Mouse (Mus musculus) heart, postnatal 0 days (tissue): ENCODE data around the gene Tm4sf19. TPM values are rescaled to one million over a fixed set of nuclear protein-coding genes. Genes with fewer than 3 reads are reported as not detected.
"Not testable (repeated sequence)": the region's sequence is repeated elsewhere in the genome, so short reads cannot be mapped to it uniquely, and the experiment has no call there.

Source experiments
- ATAC-seq: fragments of 200-750 bp; cut with Nextera tagmentation; 2 replicates; pipeline ENCODE4 v1.8.0; 2017; ENCODE audit warnings: low read depth, moderate number of reproducible peaks, moderate library complexity; ENCODE audit not compliant: insufficient read depth
- DNase-seq: peaks from one replicate; pipeline ENCODE4 v3.0.0-alpha.2; 2016; ENCODE audit warnings: low spot score
- H3K27ac ChIP-seq: fragments of 300-500 bp; sonication (generic); 2 replicates; pipeline ENCODE4 v1.5.1; 2014; ENCODE audit warnings: low read depth, mild to moderate bottlenecking
- H3K27me3 ChIP-seq: fragments of 300-500 bp; sonication (generic); 2 replicates; pipeline ENCODE4 v1.6.1; 2014; ENCODE audit warnings: low read length, mixed read lengths; ENCODE audit not compliant: control insufficient read depth, insufficient read depth
- H3K36me3 ChIP-seq: fragments of 300-500 bp; sonication (generic); replicated peaks from 2 replicates; pipeline ENCODE4 v1.6.1; 2014; ENCODE audit warnings: low read length, mixed read lengths; ENCODE audit not compliant: control insufficient read depth, insufficient read depth
- H3K4me1 ChIP-seq: fragments of 300-500 bp; sonication (generic); 2 replicates; pipeline ENCODE4 v1.6.1; 2014; ENCODE audit warnings: antibody characterized with exemption; ENCODE audit not compliant: control insufficient read depth, insufficient read depth
- H3K4me2 ChIP-seq: fragments of 300-500 bp; sonication (generic); 2 replicates; pipeline ENCODE4 v1.6.1; 2014; ENCODE audit warnings: low read depth, mild to moderate bottlenecking, low read length, moderate library complexity
- H3K4me3 ChIP-seq: fragments of 300-500 bp; sonication (generic); 2 replicates; pipeline ENCODE4 v1.5.1; 2014; ENCODE audit warnings: low read depth, low read length
- H3K9ac ChIP-seq: fragments of 300-500 bp; sonication (generic); replicated peaks from 2 replicates; pipeline ENCODE4 v1.6.1; 2014; ENCODE audit warnings: low read depth, low read length, mixed read lengths
- H3K9me3 ChIP-seq: fragments of 300-500 bp; sonication (generic); replicated peaks from 2 replicates; pipeline ENCODE4 v1.6.1; 2016; ENCODE audit warnings: low read length; ENCODE audit not compliant: control insufficient read depth
- CTCF ChIP-seq: IDR thresholded peaks from 2 replicates; pipeline ENCODE4 v1.5.1; 2016; ENCODE audit warnings: antibody characterized with exemption, control low read depth, low read depth
- EP300 ChIP-seq: IDR thresholded peaks from 2 replicates; pipeline ENCODE4 v1.6.1; 2016; ENCODE audit warnings: antibody characterized with exemption, low read depth
- WGBS: fragments of 180-500 bp; shearing (Covaris S2); extraction: QIAGEN DNeasy Blood & Tissue Kit; methylation state at CpG from one replicate; pipeline ENCODE4 v1.1.7; 2014; 5-methylcytosine and 5-hydroxymethylcytosine counted together
- polyA plus RNA-seq: library from polyadenylated mRNA; unstranded; fragments of >200 nt; fragmentation: Nextera tagmentation; extraction: Ambion mirVana; gene quantifications from 2 replicates; pipeline ENCODE4 v1.2.1, GENCODE M21; 2015
- total RNA-seq: library from RNA; depleted of rRNA; stranded (reverse); fragments of >200 nt; gene quantifications from 2 replicates; pipeline ENCODE4 v1.2.3, GENCODE M21; 2014; ENCODE audit warnings: low replicate concordance

The Tm4sf19 gene
- total and polyA plus RNA-seq, 2 experiments from 2014 or later = not detected

- H3K27me3 ChIP-seq = no peaks in the 10 kb centered on the region
- 0 out of 2 replicates have a peak, but pooled peaks cover 4% of the 10 kb centered on the region for H3K36me3 ChIP-seq
- H3K4me2 ChIP-seq = no peak overlapping the region
- no peaks in the 10 kb centered on the region for H3K9me3 ChIP-seq
- TF ChIP-seq CTCF = no peak
- no peak for TF ChIP-seq EP300
- DNase-seq = no peak
- H3K4me1 ChIP-seq = peaks cover 4% of the 10 kb centered on the region; the same call in 1 of the 2 replicates
- H3K4me3 ChIP-seq = no peak overlapping the region
- 93% methylated on average over 1 of the region's 1 CpGs for WGBS
- no peak overlapping the region for H3K9ac ChIP-seq
- no peak overlapping the region for H3K27ac ChIP-seq
- ATAC-seq = no peak
These were observed 37.0 kb downstream of the Tm4sf19 start for GRCm38 (mm10) chr16:32437266-32437665.

GRCm38 (mm10) chr16:32441432-32441831 is 41.1 kb downstream of the Tm4sf19 start:
- DNase-seq (no peak), ATAC-seq (peak; percentile 8; the same call in 1 of the 2 replicates)
- WGBS = 83% methylated on average over 3 of the region's 3 CpGs
- Histone ChIP-seq H3K4me3 (no peak overlapping the region), H3K4me2 (no peak overlapping the region), H3K27me3 (no peaks in the 10 kb centered on the region), H3K36me3 (0 out of 2 replicates have a peak, but pooled peaks cover 4% of the 10 kb centered on the region), H3K4me1 (no peaks in the 10 kb centered on the region), H3K27ac (peak overlapping the region; percentile 14; the same call in 1 of the 2 replicates), H3K9ac (no peak overlapping the region), H3K9me3 (no peaks in the 10 kb centered on the region)
- no peak for TF ChIP-seq CTCF
- no peak for TF ChIP-seq EP300

GRCm38 (mm10) chr16:32444615-32445014 is 44.3 kb downstream of the Tm4sf19 start:
- 76% methylated on average over 3 of the region's 3 CpGs for WGBS
- not testable (repeated sequence) for H3K27ac ChIP-seq, H3K36me3 ChIP-seq, H3K27me3 ChIP-seq, ATAC-seq, H3K4me2 ChIP-seq, H3K9me3 ChIP-seq, H3K9ac ChIP-seq, DNase-seq, H3K4me1 ChIP-seq, H3K4me3 ChIP-seq

GRCm38 (mm10) chr16:32445558-32445957 is 45.3 kb downstream of the Tm4sf19 start:
- DNase-seq (no peak), ATAC-seq (no peak)
- H3K4me3 ChIP-seq = no peak overlapping the region
- H3K9ac ChIP-seq = no peak overlapping the region
- H3K4me2 ChIP-seq = no peak overlapping the region
- no peaks in the 10 kb centered on the region for H3K27me3 ChIP-seq
- no peak for TF ChIP-seq CTCF
- TF ChIP-seq EP300 = no peak
- H3K4me1 ChIP-seq = peaks cover 6% of the 10 kb centered on the region; the same call in 1 of the 2 replicates
- H3K27ac ChIP-seq = no peak overlapping the region
- no peaks in the 10 kb centered on the region for H3K36me3 ChIP-seq
- WGBS = 89% methylated on average over 1 of the region's 1 CpGs
- H3K9me3 ChIP-seq = no peaks in the 10 kb centered on the region

GRCm38 (mm10) chr16:32446563-32447138 is 46.3 kb downstream of the Tm4sf19 start:
- DNase-seq (no peak), ATAC-seq (no peak)
- Histone ChIP-seq H3K36me3 (no peaks in the 10 kb centered on the region), H3K9me3 (no peaks in the 10 kb centered on the region), H3K4me2 (no peak overlapping the region), H3K27ac (no peak overlapping the region), H3K4me1 (peaks cover 6% of the 10 kb centered on the region; the same call in 1 of the 2 replicates), H3K27me3 (no peaks in the 10 kb centered on the region), H3K9ac (no peak overlapping the region), H3K4me3 (no peak overlapping the region)
- TF ChIP-seq EP300 (no peak), CTCF (no peak)
- 41% methylated on average over 2 of the region's 2 CpGs for WGBS

GRCm38 (mm10) chr16:32449665-32450064 is 49.4 kb downstream of the Tm4sf19 start:
- ATAC-seq = no peak
- Histone ChIP-seq H3K4me2 (no peak overlapping the region), H3K9me3 (no peaks in the 10 kb centered on the region), H3K27ac (no peak overlapping the region), H3K4me3 (no peak overlapping the region), H3K27me3 (no peaks in the 10 kb centered on the region), H3K36me3 (peaks cover 21% of the 10 kb centered on the region), H3K9ac (no peak overlapping the region), H3K4me1 (peaks cover 6% of the 10 kb centered on the region; the same call in 1 of the 2 replicates)
- DNase-seq = no peak
- TF ChIP-seq EP300 (no peak), CTCF (no peak)
- WGBS = 78% methylated on average over 3 of the region's 3 CpGs
